Mouse (Mus musculus): ENCODE results near the gene Tmem156.
"Not testable (repeated sequence)": the region's sequence is repeated elsewhere in the genome, so short reads cannot be mapped to it uniquely, and the experiment has no call there.

The Tmem156 gene

DNA sequence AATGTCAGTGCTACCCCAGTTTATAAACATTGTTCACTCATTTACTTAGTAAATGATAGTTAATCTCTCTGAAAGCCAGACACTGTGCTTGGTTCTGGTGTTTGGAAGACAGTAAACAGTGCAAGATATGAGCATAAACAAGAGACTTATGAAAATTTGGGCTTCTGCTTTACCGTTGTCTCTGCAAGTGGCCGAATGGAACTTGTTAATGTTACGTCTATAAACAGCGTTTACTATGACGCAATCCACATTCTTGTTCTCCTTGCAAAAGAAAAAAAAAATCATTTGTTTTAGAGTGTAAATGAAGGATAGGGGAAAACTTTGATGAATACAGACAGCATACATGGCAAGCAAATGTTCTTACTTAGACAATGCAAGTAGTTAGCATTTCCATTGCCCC, at the start of gene Tmem156:
Gene Tmem156 (minus strand): TSS at position 212 of the 400 bp plus-strand sequence.
- DNase-seq, result no peak

GRCm38 (mm10) chr5:65141242-65141641, 49.3 kb upstream of the Tmem156 start:
- DNase-seq, result no peak

DNA sequence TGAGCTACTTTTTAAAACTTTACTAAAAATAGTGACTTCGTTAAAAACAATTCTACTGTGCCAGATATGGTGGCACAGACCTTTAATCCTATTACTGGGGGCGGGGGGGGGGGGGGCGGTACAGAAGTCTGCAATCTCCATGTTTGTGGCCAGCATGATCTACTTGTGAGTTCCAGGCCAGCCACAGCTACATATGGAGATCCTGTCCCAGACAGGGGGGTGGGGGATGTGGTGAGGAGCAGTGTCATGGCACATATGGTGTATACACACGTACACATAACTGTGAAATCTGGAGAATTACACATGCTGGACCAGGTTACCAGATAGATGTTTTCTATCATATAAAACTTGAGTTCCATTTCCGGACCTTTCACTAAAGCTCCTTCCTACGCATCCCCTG, 45.1 kb upstream of the Tmem156 start:
- no peak for DNase-seq

DNA sequence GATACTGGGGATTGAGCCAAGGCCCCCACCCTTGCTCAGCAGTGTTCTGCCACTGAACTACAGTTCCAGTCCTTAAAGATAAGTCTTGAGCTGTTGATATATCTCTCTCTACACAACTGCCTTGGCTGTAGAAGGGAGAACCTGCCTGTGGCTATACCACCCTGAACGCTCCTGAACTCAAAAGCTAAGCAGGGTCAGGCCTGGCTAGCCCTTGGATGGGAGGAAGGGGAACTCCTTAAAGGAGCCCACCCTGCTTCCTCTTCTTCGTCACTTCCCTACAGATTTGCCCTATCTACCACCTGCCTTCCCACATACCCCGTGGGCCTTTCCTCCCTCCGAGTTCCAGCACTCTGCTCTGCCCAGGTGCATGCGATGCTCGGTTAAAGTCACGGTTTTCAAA, 44.2 kb upstream of the Tmem156 start:
- DNase-seq, result no peak

GRCm38 (mm10) chr5:65131211-65131879, 39.4 kb upstream of the Tmem156 start:
- no peak for DNase-seq

GRCm38 (mm10) chr5:65130528-65131210, 38.7 kb upstream of the Tmem156 start:
- DNase-seq, result no peak

- DNase-seq, result no peak
Measured at GRCm38 (mm10) chr5:65128481-65128880, 36.5 kb upstream of the Tmem156 start.

DNA sequence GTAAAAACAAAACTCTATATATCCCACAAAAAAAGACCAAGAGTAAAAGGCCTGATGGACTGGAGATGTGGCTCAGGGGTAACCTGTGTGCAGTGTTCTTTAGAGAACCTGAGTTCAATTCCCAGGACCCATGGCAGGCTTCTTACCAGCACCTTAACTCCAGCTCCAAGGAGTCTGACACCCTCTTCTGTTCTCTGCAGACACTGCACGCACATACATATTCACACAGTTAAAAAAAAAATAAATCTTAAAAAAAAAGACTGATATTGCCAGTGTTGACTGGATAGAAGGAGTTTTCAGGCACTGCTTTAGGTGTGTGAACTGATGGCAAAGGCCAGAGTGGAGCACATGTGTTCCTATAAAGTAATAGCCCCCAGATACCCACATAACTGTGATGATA, 34.2 kb upstream of the Tmem156 start:
- no peak for DNase-seq

DNA sequence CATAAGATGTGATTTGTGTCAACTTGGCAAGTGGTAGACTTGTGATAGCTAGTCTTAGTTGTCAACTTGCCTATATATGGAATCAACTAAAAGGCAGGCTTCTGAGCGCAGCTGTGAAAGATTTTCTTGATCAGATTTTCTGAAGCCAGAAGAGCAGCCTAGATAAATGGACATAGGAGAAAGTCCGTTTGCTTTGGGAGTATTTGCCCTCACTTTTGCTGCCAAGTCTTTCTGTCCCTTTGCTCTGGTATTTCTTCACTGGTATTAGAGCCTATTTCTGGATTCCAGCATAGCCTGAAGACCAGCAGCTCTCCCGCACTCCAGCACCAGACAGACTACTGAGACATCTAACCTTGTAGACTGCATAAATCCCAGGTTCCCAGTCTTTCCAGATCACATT, 30.7 kb upstream of the Tmem156 start:
- no peak for DNase-seq

DNA sequence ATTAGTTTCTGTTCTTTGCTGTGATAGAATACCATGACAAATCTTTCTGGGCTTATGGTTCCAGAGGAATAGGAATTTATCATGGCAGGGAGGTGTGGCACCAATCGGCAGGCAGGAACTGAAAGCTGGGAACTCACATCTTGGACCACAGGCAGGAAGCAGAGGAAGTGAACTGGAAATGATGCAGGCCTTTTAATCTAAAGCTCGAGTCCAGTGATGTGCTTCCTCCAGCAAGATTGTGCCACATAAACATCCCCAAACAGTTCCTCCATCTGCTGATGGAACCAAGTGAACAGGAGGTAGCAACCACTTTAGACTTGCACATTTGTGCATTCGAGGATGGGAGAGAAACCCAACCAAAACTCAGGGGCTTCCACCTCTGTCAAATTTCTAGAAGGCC, 28.0 kb upstream of the Tmem156 start:
- DNase-seq, result no peak

GRCm38 (mm10) chr5:65119495-65119894, 27.6 kb upstream of the Tmem156 start:
- no peak for DNase-seq

DNA sequence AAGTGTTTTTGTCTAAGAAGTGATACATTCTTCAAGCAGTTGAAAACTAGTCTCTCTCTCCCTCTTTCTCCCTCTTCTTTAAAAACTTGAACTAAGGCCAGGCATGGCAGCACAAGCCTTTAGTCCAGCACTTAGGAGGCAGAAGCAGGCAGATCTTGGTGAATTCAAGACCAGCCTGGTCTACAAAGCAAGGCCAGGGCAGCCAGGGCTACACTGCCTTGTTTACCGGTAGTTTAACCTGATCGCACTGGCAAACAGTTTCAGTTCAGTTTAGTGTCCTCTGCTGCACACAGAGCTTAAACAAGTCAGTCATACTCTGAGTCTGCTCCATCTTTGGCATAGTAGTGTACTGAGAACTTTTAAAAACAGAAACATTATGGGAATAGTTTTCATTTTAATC, 24.9 kb upstream of the Tmem156 start:
- DNase-seq, result no peak

DNA sequence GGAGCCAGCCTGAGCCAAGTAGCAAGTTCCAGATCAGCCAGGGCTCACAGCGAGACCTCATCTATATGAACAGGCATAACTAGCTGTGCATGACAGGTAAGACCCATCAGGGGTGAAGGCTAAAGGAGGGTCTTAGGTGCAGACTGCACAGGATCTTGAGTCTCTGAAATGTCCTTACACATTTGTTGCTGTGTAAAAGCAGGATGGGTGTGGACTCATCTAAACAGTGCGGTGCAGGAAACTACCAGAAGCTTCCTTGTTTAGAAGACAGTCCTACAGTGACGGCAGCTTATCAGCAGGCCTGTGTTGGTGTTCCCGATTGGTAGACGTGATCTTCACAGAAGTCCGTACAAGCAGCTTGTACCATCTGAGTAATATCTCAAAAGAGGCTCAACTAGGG, 21.4 kb upstream of the Tmem156 start:
- no peak for DNase-seq

GRCm38 (mm10) chr5:65112225-65112624, 20.3 kb upstream of the Tmem156 start:
- DNase-seq, result not testable (repeated sequence)

DNA sequence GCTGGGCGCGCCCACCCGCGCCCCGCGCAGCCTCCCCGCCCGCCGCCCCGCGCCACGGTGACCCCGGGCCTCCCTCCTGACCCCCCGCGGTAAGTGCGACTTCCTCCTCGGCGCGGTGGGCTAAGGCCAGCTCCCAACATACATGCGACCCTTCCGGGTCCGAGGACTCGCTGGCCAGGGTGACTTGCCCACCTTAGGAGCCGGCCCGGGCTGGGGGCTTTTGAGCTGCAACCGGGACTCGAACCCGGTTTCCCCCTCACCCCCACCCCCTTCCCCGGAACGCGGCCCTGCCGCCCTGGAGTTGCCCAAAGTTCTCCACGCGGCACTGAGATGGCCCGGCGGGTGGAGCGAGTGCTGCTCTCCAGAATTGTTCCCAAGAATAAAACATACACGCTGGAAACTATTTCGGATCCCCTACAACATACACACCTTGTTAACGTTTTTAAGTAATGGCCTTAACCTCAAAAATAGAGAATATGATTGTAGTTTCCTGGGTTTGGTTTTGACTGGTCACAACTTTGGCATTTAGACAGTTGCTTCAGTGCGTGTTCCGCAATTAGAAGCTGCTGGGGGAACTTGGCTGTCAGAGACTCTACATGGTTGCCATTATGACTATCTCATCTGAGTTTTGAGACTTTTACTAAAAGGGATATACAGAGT, 16.0 kb upstream of the Tmem156 start:
- peak; percentile 23 to 27 for DNase-seq

DNA sequence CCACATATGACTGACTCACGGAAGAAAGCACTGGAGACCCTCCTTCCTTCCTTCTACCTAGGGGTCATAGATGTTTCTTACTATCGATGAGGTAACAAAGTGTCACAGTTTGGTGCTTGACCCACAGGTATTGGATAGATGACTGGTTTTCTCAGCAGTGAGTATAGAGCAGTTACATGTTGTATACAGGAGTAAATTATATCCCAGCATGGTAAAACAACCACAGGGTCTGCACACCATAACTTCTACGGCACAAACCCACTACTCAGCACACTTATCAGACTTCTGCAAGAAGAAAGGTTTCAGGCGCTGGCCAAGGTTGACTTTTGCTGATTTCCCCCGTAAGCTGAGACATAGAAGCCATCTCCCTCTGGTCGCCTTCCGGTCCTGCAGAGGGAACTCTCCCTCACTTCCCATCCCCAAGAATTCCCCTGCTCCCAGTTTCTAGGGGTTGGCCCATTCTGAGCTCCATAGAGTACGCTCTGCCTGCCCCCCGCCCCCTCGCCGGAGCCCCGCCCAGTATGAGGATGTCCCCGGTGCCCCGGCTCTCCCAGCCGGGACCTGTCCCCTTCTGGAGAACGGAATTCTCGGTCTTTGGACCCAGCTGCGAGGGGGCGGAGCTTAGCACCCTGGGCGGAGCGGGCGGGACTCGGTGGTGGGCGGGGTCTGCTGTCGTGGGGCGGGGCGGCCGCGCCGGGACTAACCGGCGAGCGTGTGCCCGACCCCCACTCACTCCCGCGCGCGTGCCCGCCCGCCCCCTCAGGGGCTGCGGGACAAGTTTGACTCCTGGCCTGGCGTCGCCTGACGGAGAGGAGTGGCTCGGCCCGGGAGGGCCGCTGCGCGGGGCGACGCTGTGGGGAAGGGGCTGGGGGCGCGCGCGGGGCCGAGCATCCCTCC, 15.2 kb upstream of the Tmem156 start, which contains the start of gene Klhl5:
Gene Klhl5 (plus strand): TSS at position 664 of the 897 bp plus-strand sequence.
- peak; percentile 71 to 72 for DNase-seq

DNA sequence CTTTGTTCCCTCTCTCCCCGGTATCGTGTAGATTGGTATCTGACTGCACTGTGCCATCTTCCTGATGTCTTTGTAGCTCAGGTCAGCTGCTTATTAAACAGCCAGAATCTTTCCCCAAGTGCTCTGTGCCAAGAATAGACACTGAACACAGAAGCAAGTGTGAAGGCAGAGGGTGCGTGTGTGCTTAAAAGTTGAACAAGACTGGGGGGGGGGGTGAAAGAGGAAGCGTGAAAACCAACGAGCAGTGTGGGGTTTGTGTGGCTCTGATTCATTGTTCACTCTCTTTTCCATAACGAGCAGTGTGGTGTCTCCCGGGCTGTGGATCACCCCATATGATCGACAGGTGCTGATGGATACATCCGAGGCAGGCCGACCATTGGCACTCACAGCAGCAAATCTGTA, 10.7 kb upstream of the Tmem156 start:
- DNase-seq, result no peak

- no peak for DNase-seq
Measured at GRCm38 (mm10) chr5:65102026-65102640, 10.2 kb upstream of the Tmem156 start.

GRCm38 (mm10) chr5:65101621-65102020, 9.7 kb upstream of the Tmem156 start:
- no peak for DNase-seq

DNA sequence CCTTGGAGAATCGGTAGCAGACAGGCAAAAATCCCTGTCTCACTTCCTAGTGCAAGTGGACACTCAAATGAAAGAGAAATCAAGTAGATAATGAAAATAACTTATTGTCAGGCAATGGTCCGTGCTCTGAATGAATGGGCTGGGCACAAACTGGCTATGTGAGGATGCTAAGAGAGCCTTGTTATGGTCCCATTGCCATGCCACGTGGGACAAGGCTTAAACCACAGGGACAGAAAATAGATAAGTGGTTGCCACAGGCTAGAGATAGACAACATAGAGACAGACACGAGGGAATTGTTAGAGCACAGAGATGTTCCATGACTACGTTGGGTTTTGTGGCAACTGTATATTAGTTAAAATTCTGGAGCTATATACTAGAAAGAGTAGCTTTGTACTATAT, 9.3 kb upstream of the Tmem156 start:
- DNase-seq, result no peak

- no peak for DNase-seq
Measured at GRCm38 (mm10) chr5:65100002-65100401, 8.1 kb upstream of the Tmem156 start.

- no peak for DNase-seq
Measured at GRCm38 (mm10) chr5:65097457-65097856, 5.5 kb upstream of the Tmem156 start.

- DNase-seq, result no peak
Measured at GRCm38 (mm10) chr5:65096805-65097204, 4.9 kb upstream of the Tmem156 start.
